Mouse (Mus musculus) forebrain, embryonic 14.5 days (tissue): Measurements from ENCODE around the gene Plce1. TPM values are rescaled to one million over a fixed set of nuclear protein-coding genes. Genes with fewer than 3 reads are reported as not detected.
"Not testable (repeated sequence)": the region's sequence is repeated elsewhere in the genome, so short reads cannot be mapped to it uniquely, and the experiment has no call there.

Experiments
- ATAC-seq: fragments of 200-750 bp; cut with Nextera tagmentation; 2 replicates; pipeline ENCODE4 v1.8.0; 2017; ENCODE audit warnings: mild to moderate bottlenecking, moderate library complexity
- DNase-seq: peaks from one replicate; pipeline ENCODE4 v3.0.0-alpha.2; 2015; ENCODE audit warnings: low spot score
- H3K27ac ChIP-seq: fragments of 300-500 bp; sonication (generic); 2 replicates; pipeline ENCODE4 v1.5.1; 2014; ENCODE audit warnings: low read depth, mild to moderate bottlenecking, control low read depth, low read length, moderate library complexity
- H3K27me3 ChIP-seq: fragments of 300-500 bp; sonication (generic); replicated peaks from 2 replicates; pipeline ENCODE4 v1.6.1; 2014; ENCODE audit warnings: low read length, control low read depth, mixed read lengths; ENCODE audit not compliant: control insufficient read depth, insufficient read depth
- H3K36me3 ChIP-seq: fragments of 300-500 bp; sonication (generic); 2 replicates; pipeline ENCODE4 v1.6.1; 2014; ENCODE audit warnings: low read length, control low read depth; ENCODE audit not compliant: control insufficient read depth, insufficient read depth
- H3K4me1 ChIP-seq: fragments of 300-500 bp; sonication (generic); 2 replicates; pipeline ENCODE4 v1.6.1; 2014; ENCODE audit warnings: antibody characterized with exemption, low read length, control low read depth; ENCODE audit not compliant: control insufficient read depth, insufficient read depth
- H3K4me2 ChIP-seq: fragments of 300-500 bp; sonication (generic); 2 replicates; pipeline ENCODE4 v1.6.1; 2014; ENCODE audit warnings: mild to moderate bottlenecking, control low read depth, low read length
- H3K4me3 ChIP-seq: fragments of 300-500 bp; sonication (generic); 2 replicates; pipeline ENCODE4 v1.5.1; 2014; ENCODE audit warnings: low read depth, low read length, control low read depth
- H3K9ac ChIP-seq: fragments of 300-500 bp; sonication (generic); 2 replicates; pipeline ENCODE4 v1.6.1; 2014; ENCODE audit warnings: mild to moderate bottlenecking, low read length, control low read depth, moderate library complexity
- H3K9me3 ChIP-seq: fragments of 300-500 bp; sonication (generic); replicated peaks from 2 replicates; pipeline ENCODE4 v1.6.1; 2016; ENCODE audit warnings: low read length, control low read depth, mixed read lengths; ENCODE audit not compliant: control insufficient read depth
- WGBS: fragments of 180-500 bp; shearing (Covaris S2); extraction: QIAGEN DNeasy Blood & Tissue Kit; methylation state at CpG from one replicate; pipeline ENCODE4 v1.1.7; 2014; 5-methylcytosine and 5-hydroxymethylcytosine counted together
- polyA plus RNA-seq: library from polyadenylated mRNA; unstranded; fragments of >200 nt; fragmentation: Nextera tagmentation; extraction: Ambion mirVana; gene quantifications from 2 replicates; pipeline ENCODE4 v1.2.1, GENCODE M21; 2014

Gene Plce1
- polyA plus RNA-seq, 1 experiment from 2014 or later: 3.4 TPM

DNA sequence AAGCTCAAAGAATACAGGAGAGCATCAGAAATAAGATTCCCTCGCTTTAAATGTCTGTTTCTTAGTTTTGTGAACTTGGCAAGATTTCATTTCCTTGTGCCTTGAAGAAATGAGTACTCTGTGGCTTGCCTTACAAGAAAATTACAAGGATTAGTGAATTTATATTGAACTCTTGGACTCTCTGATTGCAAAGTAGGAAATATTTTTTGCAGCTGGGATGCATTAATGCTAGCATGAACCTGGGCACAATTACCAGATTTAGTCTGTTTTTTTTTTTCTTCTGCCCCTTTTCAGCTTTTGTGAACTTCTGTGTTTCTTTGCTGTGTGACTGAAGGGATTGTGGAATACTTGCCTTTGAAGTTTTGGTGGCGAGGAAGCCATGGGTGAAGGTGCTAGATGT is 72.6 kb downstream of the Plce1 start:
- H3K9me3 ChIP-seq: no peaks in the 10 kb centered on the region
- no peak overlapping the region for H3K27ac ChIP-seq
- no peak overlapping the region for H3K9ac ChIP-seq
- no peaks in the 10 kb centered on the region for H3K27me3 ChIP-seq
- no peak for DNase-seq
- no peak for ATAC-seq
- H3K4me1 ChIP-seq: no peaks in the 10 kb centered on the region
- no peak overlapping the region for H3K4me2 ChIP-seq
- WGBS: 75% methylated on average over 2 of the region's 2 CpGs
- no peak overlapping the region for H3K4me3 ChIP-seq
- no peaks in the 10 kb centered on the region for H3K36me3 ChIP-seq

DNA sequence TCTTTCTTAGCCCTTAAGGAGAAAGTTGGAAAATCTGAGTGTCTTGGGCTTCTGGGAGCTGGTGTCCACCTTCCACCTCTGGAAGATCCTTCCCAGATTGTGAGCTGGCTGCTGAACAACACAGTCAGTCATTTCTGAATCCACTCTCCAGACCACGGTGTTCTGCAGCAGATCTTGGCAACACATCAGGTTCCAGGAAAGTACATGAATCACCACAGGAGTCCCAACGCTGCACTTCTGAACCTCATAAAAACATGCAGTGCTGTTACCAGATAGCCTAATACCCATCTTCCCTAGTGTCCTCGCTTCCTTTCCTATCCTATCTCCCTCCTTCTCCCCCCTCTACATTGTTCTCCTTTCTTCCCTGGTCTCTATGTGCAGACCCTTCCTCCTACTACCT is 74.5 kb downstream of the Plce1 start:
- H3K9ac ChIP-seq: no peak overlapping the region
- H3K4me3 ChIP-seq: no peak overlapping the region
- H3K27ac ChIP-seq: no peak overlapping the region
- no peaks in the 10 kb centered on the region for H3K36me3 ChIP-seq
- no peak overlapping the region for H3K4me2 ChIP-seq
- no peak for ATAC-seq
- no peak for DNase-seq
- H3K9me3 ChIP-seq: no peaks in the 10 kb centered on the region
- no peaks in the 10 kb centered on the region for H3K27me3 ChIP-seq
- no peaks in the 10 kb centered on the region for H3K4me1 ChIP-seq
- 94% methylated on average over 3 of the region's 3 CpGs for WGBS

DNA sequence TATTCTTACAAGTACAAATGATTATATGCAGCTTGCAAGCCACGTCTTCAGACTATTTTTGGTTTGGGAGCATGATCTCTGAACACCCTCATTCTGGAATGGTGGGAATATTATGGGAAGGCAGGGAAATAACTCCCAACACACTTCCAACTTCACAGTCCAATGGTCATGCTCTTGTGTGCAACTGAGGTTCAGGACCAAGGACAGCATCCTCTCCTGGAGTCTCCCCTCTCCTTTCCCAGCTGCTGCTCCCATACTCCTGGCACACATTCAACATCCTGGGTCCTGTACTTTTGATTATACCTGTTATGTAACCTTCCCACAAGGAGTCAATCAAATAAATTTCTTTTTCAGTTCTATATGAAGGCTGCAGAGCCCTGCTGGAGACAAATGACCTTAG is 77.9 kb downstream of the Plce1 start:
- 73% methylated on average over 1 of the region's 1 CpGs for WGBS
- no peaks in the 10 kb centered on the region for H3K9me3 ChIP-seq
- H3K9ac ChIP-seq: no peak overlapping the region
- no peak overlapping the region for H3K27ac ChIP-seq
- no peaks in the 10 kb centered on the region for H3K4me1 ChIP-seq
- no peaks in the 10 kb centered on the region for H3K36me3 ChIP-seq
- no peaks in the 10 kb centered on the region for H3K27me3 ChIP-seq
- ATAC-seq (no peak), DNase-seq (no peak)
- H3K4me2 ChIP-seq: no peak overlapping the region
- no peak overlapping the region for H3K4me3 ChIP-seq

DNA sequence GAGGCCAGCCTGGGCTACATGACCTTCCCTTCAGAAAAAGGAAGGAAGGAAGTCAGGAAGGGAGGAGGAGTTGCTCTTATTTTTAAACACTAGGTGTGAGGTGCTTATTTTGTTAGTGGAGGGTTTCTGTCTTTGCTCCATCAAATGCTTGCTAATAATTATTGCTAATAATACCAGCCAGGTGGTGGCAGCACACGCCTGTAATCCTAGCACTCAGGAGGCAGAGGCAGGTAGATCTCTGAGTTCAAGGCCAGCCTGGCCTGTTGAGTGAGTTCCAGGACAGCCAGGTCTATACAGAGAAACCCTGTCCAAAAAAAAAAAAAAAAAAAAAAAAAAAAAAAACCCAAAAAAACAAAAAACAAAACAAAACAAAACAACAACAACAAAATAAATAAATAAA is 81.0 kb downstream of the Plce1 start:
- 71% methylated on average over 1 of the region's 1 CpGs for WGBS
- H3K4me2 ChIP-seq, DNase-seq, H3K27ac ChIP-seq, H3K9ac ChIP-seq, H3K36me3 ChIP-seq, H3K27me3 ChIP-seq, ATAC-seq, H3K9me3 ChIP-seq, H3K4me3 ChIP-seq, H3K4me1 ChIP-seq: not testable (repeated sequence)

DNA sequence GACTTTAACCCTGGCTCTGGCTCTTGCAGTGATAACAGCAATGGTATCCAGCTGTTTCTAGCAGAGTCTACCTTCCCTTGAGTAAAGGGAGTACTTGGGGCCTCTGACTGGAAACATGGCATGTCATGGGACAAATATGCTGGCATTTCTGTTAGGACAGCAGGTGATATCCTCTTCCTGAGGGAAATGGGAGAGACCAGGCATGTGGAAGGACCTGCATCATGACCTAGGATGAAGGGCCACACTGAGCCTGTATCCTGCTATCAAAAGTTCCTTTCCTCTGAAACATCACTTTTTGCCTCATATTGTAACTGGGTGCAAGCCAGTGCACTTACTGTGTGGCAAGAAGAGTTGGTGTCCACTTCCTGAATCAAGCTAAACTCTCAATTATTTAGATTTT is 85.2 kb downstream of the Plce1 start:
- H3K4me2 ChIP-seq: no peak overlapping the region
- peaks cover 8% of the 10 kb centered on the region; the same call in 1 of the 2 replicates for H3K4me1 ChIP-seq
- ATAC-seq (no peak), DNase-seq (no peak)
- H3K4me3 ChIP-seq: no peak overlapping the region
- no peaks in the 10 kb centered on the region for H3K27me3 ChIP-seq
- no peaks in the 10 kb centered on the region for H3K36me3 ChIP-seq
- H3K9me3 ChIP-seq: no peaks in the 10 kb centered on the region
- no peak overlapping the region for H3K27ac ChIP-seq
- H3K9ac ChIP-seq: no peak overlapping the region

DNA sequence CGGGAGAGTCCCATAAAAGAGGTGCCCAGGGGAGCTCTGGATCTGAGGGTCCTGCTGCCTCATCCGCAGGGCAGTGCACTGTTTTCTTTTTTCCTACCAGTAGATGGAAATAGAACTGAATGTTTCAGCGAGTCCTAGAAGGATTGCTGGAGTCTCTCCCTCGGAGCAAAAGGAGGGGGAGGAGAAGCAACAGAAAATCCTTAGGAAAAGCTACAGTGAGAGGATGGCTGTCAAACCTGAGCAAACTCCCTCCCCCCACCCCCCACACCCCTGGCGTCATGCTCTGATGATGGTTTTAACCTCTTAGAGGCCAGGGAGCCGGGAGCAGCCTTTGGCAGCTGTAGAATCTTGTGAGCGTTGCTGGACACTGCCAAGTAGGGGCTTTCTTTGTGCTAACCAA is 85.8 kb downstream of the Plce1 start:
- H3K4me3 ChIP-seq: no peak overlapping the region
- WGBS: 13% methylated on average over 7 of the region's 7 CpGs

DNA sequence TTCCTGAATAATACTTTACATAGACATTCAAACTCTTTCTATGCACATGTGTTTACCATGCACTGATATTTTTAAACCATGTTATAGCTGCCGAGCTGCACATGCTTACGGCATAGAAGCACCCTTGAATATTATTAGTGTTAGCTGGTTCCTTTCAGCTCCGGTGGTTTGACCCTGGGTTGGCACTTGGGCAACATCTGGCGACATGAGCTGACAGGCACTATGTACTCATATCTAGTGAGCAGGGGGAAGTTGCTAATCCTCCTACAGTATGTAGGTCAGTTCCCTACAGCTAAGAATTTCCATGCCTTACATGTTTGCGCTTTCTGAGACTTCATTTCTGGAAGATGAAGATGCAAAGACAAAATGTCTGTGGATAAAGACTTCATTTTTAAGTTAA is 86.4 kb downstream of the Plce1 start:
- H3K36me3 ChIP-seq: no peaks in the 10 kb centered on the region
- H3K27ac ChIP-seq: no peak overlapping the region
- 69% methylated on average over 5 of the region's 5 CpGs for WGBS
- peaks cover 8% of the 10 kb centered on the region; the same call in 1 of the 2 replicates for H3K4me1 ChIP-seq
- no peaks in the 10 kb centered on the region for H3K9me3 ChIP-seq
- H3K4me2 ChIP-seq: no peak overlapping the region
- ATAC-seq (no peak; the same call in 1 of the 2 replicates), DNase-seq (no peak)
- no peak overlapping the region for H3K4me3 ChIP-seq
- H3K27me3 ChIP-seq: no peaks in the 10 kb centered on the region
- H3K9ac ChIP-seq: no peak overlapping the region

More for the DNA sequence above, 85.8 kb downstream of the Plce1 start:
- H3K9ac ChIP-seq: no peak overlapping the region
- peaks cover 8% of the 10 kb centered on the region; the same call in 1 of the 2 replicates for H3K4me1 ChIP-seq
- no peak overlapping the region for H3K27ac ChIP-seq
- no peaks in the 10 kb centered on the region for H3K9me3 ChIP-seq
- H3K27me3 ChIP-seq: no peaks in the 10 kb centered on the region
- ATAC-seq (peak; percentile 63), DNase-seq (peak; percentile 52)
- no peaks in the 10 kb centered on the region for H3K36me3 ChIP-seq
- peak overlapping the region; percentile 23; the same call in 1 of the 2 replicates for H3K4me2 ChIP-seq

DNA sequence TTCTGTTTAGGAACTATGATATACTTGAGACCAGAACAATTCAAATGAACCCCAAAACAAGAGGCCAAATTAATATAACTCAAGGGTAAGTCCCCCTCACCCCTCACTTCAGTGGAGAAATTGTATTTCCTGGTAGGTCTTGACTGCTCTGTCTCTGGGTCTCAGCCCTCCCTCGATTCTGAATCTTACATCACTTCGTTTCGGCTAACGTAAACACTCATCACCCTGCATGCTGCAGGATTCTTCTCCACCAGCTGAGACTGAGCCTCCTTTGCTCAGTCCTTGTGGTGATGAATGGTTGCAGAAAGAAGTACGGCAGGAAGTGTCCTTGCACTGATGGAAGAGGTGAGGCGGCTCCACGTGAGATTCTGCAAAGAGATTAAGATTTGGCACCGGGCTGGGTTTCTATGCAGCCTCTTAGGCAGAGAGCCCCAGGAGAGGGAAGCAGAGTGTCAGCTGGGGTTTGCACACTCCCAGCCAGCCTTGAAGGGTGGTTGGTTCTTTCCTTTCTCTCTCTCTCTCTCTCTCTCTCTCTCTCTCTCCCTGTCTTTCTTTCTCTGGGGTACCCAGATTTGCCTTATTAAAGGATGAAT is 97.7 kb downstream of the Plce1 start:
- ATAC-seq (no peak), DNase-seq (no peak)
- Histone ChIP-seq H3K9me3 (no peaks in the 10 kb centered on the region), H3K4me1 (no peaks in the 10 kb centered on the region), H3K4me3 (no peak overlapping the region), H3K36me3 (no peaks in the 10 kb centered on the region), H3K27ac (no peak overlapping the region), H3K27me3 (no peaks in the 10 kb centered on the region), H3K4me2 (no peak overlapping the region), H3K9ac (no peak overlapping the region)
- 45% methylated on average over 8 of the region's 8 CpGs for WGBS

DNA sequence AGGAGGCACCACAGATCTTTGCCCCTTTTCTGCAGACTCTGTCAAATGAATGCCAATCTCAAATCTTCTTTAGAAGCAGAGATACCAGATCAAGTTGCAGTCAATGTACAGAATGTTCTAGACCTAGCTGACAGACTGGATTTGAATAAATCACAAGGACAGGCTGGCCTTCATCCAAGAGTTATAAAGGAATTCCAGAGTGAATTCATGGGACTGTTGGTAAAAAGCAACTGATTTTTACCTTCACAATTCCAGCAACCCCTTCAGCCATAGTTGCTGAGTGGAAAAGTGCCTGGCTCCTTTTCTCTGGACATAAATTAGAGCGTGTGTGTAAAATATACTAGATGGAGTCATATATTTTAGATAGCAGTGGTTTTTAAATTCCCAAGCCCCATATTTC is 102.0 kb downstream of the Plce1 start:
- Histone ChIP-seq H3K9ac (no peak overlapping the region), H3K27ac (no peak overlapping the region), H3K4me3 (no peak overlapping the region), H3K36me3 (no peaks in the 10 kb centered on the region), H3K9me3 (no peaks in the 10 kb centered on the region), H3K27me3 (no peaks in the 10 kb centered on the region), H3K4me2 (no peak overlapping the region), H3K4me1 (peaks cover 5% of the 10 kb centered on the region; the same call in 1 of the 2 replicates)
- ATAC-seq (no peak), DNase-seq (no peak)
- 83% methylated on average over 1 of the region's 1 CpGs for WGBS
